Mouse (Mus musculus) heart, postnatal 0 days (tissue): ENCODE measurements around the gene Habp4.

ENCODE experiments used
- CTCF ChIP-seq: IDR thresholded peaks from 2 replicates; pipeline ENCODE4 v1.5.1; 2016; ENCODE audit warnings: antibody characterized with exemption, control low read depth, low read depth
- EP300 ChIP-seq: IDR thresholded peaks from 2 replicates; pipeline ENCODE4 v1.6.1; 2016; ENCODE audit warnings: antibody characterized with exemption, low read depth

DNA sequence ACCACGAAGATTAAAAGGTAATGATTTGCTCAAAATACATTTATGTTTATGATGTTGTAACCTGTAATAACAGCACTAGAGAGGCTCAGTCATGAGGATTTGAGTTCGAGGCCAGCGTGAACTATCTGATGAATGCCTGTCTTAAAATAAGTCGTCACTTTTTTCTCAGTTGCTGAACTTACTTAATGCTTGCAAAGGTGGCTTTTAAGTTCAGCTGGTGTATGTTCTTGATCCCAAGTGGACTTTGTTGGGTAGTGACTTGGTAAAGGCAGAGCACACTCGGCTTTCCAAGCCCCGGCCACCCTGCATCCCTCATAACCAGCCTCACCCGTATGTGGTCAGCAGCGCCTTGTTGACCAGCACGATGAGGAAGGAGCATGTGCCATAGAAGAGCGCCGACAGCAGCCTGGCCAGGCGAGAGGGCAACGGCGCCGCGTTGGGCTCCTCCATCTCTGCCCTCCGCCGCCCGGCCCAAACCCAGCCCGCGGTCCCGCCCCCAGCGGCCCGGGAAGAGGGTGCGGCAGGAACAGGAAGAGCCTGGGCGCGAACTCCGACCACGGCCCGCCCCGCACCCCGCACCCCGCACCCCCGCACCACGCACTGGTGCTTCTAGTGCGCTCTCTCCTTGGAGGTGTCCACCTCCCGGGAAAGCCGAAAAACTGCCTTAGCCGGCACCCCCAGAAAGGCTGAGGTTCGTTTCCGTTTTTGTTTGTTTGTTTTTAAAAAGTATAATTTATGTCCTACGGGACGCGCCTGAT is 32.6 kb upstream of the Habp4 start, which contains the start of gene Slc35d2:
- TF ChIP-seq CTCF (peak; percentile 23; the same call in 1 of the 2 replicates), EP300 (no peak)
